Mouse (Mus musculus) G1E (cell line): ENCODE data around the gene Pam.

Experiments used
- CTCF ChIP-seq: IDR thresholded peaks from 2 replicates; pipeline ENCODE4 v1.5.1; 2012; ENCODE audit warnings: low read depth, low read length, inconsistent platforms, mixed read lengths
- POLR2AphosphoS5 ChIP-seq: IDR thresholded peaks from 2 replicates; pipeline ENCODE4 v1.6.1; 2012; ENCODE audit warnings: low read depth, low read length, inconsistent platforms; ENCODE audit not compliant: insufficient replicate concordance

- TF ChIP-seq CTCF = no peak
- no peak for TF ChIP-seq POLR2AphosphoS5
Observed at GRCm38 (mm10) chr1:97862734-97863133, 232.7 kb downstream of the Pam start.
